Mouse (Mus musculus): ENCODE measurements around the gene Fbxo31. TPM values are rescaled to one million over a fixed set of nuclear protein-coding genes. Genes with fewer than 3 reads are reported as not detected.
"Not testable (repeated sequence)": the region's sequence is repeated elsewhere in the genome, so short reads cannot be mapped to it uniquely, and the experiment has no call there.

Gene Fbxo31
- polyA plus RNA-seq, 1 experiment from 2014 or later = 35.9 TPM

DNA sequence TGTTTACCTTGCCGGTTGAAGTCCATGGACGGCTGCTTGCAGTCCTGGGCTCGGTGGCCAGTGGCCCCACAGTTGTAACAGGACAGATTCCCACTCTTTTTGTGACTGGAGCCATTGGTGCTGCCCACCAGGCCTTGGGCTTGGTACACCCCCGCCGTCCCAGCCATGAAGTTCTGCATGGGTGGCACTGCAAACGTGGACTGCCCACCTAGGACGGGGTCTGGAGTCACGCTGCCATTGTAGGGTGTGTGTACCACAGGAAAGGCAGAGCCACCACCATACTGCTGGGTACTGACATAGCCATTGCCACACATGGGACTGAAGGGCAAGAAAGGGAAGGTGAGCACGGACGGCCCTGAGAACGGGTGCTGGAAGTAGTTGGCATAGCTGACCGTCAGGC, 25.2 kb upstream of the Fbxo31 start:
- Histone ChIP-seq H3K27me3 (replicated peaks; ENCODE audit: control insufficient read depth, insufficient read depth, low read length) (no peaks in the 10 kb centered on the region), H3K36me3 (ENCODE audit: control insufficient read depth, insufficient read depth) (peaks cover 61% of the 10 kb centered on the region), H3K9me3 (ENCODE audit: control insufficient read depth, low read length) (no peaks in the 10 kb centered on the region), H3K4me3 (replicated peaks; ENCODE audit: low read length) (no peak overlapping the region), H3K4me2 (ENCODE audit: low read length) (no peak overlapping the region), H3K4me1 (replicated peaks; ENCODE audit: control insufficient read depth, insufficient read depth, low read length) (no peaks in the 10 kb centered on the region), H3K27ac (ENCODE audit: low read length) (no peak overlapping the region), H3K9ac (replicated peaks; ENCODE audit: low read depth, low read length) (no peak overlapping the region)
- 97% methylated on average over 12 of the region's 12 CpGs for WGBS
- no peak for ATAC-seq

DNA sequence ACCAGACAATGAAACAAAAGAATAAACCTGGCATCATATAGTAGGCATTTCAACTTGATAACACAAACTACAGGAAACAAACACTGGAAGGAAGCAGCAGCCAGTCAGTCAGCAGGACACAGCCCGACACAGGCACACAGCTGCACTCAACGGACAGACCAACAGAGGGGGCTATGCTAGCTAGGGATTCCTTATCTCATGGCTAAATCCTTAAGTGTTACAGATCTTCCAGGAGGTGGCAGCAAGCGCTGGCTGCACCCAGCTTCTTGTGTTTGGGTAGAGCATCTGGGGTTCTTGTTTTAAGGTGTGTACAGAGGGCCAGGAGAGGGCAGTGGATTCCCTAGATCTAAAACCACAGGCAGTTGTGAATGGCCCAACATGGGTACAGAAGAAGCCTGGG, 24.3 kb upstream of the Fbxo31 start:
- Histone ChIP-seq H3K9me3 (ENCODE audit: control insufficient read depth, low read length) (no peaks in the 10 kb centered on the region), H3K9ac (replicated peaks; ENCODE audit: low read depth, low read length) (no peak overlapping the region), H3K36me3 (ENCODE audit: control insufficient read depth, insufficient read depth) (peaks cover 55% of the 10 kb centered on the region), H3K4me1 (replicated peaks; ENCODE audit: control insufficient read depth, insufficient read depth, low read length) (no peaks in the 10 kb centered on the region), H3K27me3 (replicated peaks; ENCODE audit: control insufficient read depth, insufficient read depth, low read length) (no peaks in the 10 kb centered on the region), H3K4me3 (replicated peaks; ENCODE audit: low read length) (no peak overlapping the region), H3K27ac (ENCODE audit: low read length) (no peak overlapping the region), H3K4me2 (ENCODE audit: low read length) (no peak overlapping the region)
- ATAC-seq = peak; percentile 44
- 23% methylated on average over 3 of the region's 3 CpGs for WGBS

DNA sequence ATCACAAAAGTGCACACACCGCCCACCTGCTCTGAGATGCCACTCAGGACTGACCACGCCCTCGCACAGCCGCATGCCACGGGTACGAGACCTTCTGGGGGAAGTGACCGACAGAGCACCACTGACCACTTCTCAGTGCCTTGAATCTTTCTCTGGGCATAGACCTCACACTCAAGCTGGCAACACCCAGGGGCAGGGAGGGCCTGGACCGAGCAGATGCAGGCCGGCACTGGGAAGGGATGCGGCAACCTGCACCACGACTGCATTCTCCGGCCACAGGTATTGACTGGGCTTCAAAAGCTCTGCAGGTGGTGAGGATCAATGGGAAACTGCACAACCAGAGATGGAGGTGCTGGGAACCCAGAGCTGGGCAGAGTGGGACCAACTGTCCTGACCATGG, 23.8 kb upstream of the Fbxo31 start:
- no peak for ATAC-seq
- WGBS = 91% methylated on average over 12 of the region's 12 CpGs
- Histone ChIP-seq H3K27me3 (replicated peaks; ENCODE audit: control insufficient read depth, insufficient read depth, low read length) (no peaks in the 10 kb centered on the region), H3K4me3 (replicated peaks; ENCODE audit: low read length) (no peak overlapping the region), H3K36me3 (ENCODE audit: control insufficient read depth, insufficient read depth) (peaks cover 51% of the 10 kb centered on the region), H3K9ac (replicated peaks; ENCODE audit: low read depth, low read length) (no peak overlapping the region), H3K4me1 (replicated peaks; ENCODE audit: control insufficient read depth, insufficient read depth, low read length) (no peaks in the 10 kb centered on the region), H3K9me3 (ENCODE audit: control insufficient read depth, low read length) (no peaks in the 10 kb centered on the region), H3K27ac (ENCODE audit: low read length) (no peak overlapping the region), H3K4me2 (ENCODE audit: low read length) (no peak overlapping the region)

DNA sequence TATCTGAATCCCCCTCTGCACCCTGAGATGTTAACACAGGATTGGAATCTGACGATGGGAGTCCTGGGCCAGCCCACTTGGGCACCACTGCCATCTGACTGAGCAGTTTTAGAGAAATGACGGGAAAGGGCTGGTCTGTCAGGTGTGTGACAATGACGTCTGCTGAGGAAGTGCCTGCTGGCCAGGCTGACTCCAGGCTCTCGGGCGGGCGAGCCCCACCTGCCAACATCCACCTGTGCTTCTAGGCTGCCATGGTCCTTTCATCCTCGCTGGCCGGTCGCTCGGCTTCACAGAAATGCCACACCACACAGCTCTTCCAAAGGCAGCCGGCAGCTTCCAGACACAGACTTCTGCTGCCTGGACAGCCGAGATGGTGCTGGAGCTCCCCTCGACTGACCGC, 21.2 kb upstream of the Fbxo31 start:
- Histone ChIP-seq H3K27me3 (replicated peaks; ENCODE audit: control insufficient read depth, insufficient read depth, low read length) (no peaks in the 10 kb centered on the region), H3K36me3 (ENCODE audit: control insufficient read depth, insufficient read depth) (peaks cover 35% of the 10 kb centered on the region), H3K4me3 (replicated peaks; ENCODE audit: low read length) (no peak overlapping the region), H3K9me3 (ENCODE audit: control insufficient read depth, low read length) (no peaks in the 10 kb centered on the region), H3K4me2 (ENCODE audit: low read length) (no peak overlapping the region), H3K9ac (replicated peaks; ENCODE audit: low read depth, low read length) (no peak overlapping the region), H3K4me1 (replicated peaks; ENCODE audit: control insufficient read depth, insufficient read depth, low read length) (no peaks in the 10 kb centered on the region), H3K27ac (ENCODE audit: low read length) (no peak overlapping the region)
- 92% methylated on average over 14 of the region's 14 CpGs for WGBS
- ATAC-seq = no peak

DNA sequence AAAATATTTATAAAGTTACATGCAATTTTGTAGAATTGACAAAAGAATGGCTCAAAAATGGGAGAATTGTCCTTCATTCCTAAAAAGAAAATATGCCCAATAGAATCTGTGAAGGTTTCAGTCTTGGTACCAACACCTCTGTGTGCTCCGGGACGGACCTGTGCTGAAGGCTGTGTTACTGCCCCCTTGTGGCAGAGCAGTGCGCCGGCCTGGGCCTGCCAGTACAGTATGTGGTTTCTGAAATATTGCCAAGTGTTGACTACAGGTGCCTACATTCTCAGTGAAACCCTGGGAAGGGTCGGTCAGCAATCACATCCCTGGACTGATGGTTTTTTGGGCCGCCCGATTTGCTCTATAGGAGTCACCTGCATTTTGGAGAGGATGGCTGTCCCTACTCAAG, 20.3 kb upstream of the Fbxo31 start:
- WGBS = 31% methylated on average over 7 of the region's 7 CpGs
- ATAC-seq = peak; percentile 78
- Histone ChIP-seq H3K9ac (replicated peaks; ENCODE audit: low read depth, low read length) (no peak overlapping the region), H3K4me2 (ENCODE audit: low read length) (no peak overlapping the region), H3K27ac (ENCODE audit: low read length) (no peak overlapping the region), H3K9me3 (ENCODE audit: control insufficient read depth, low read length) (no peaks in the 10 kb centered on the region), H3K4me1 (replicated peaks; ENCODE audit: control insufficient read depth, insufficient read depth, low read length) (no peaks in the 10 kb centered on the region), H3K4me3 (replicated peaks; ENCODE audit: low read length) (no peak overlapping the region), H3K27me3 (replicated peaks; ENCODE audit: control insufficient read depth, insufficient read depth, low read length) (no peaks in the 10 kb centered on the region), H3K36me3 (ENCODE audit: control insufficient read depth, insufficient read depth) (peaks cover 34% of the 10 kb centered on the region)

DNA sequence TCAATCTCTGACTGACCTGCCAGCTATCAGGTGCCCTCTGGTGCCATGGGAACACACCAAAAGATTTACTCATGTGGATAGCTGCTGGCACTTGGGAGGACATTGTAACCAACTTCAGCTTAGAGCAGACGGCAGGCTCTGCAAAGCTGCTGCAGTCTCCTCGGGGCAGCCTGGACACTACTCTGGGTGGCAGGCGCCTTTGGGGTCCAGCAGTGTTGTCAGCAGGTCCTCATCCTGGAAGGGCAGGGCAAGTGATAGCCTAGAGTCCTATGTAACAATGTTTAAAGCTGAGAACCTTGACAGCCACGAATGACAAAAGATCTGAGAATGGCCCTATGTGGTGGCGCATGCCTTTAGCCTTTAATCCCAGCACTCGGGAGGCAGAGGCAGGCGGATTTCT, 19.6 kb upstream of the Fbxo31 start:
- no peak overlapping the region for H3K4me3 ChIP-seq (replicated peaks; ENCODE audit: low read length)
- H3K27ac ChIP-seq (ENCODE audit: low read length) = no peak overlapping the region
- no peaks in the 10 kb centered on the region for H3K9me3 ChIP-seq (ENCODE audit: control insufficient read depth, low read length)
- H3K9ac ChIP-seq (replicated peaks; ENCODE audit: low read depth, low read length) = no peak overlapping the region
- H3K4me2 ChIP-seq (ENCODE audit: low read length) = no peak overlapping the region
- peaks cover 30% of the 10 kb centered on the region for H3K36me3 ChIP-seq (ENCODE audit: control insufficient read depth, insufficient read depth)
- WGBS = 91% methylated on average over 7 of the region's 7 CpGs
- H3K4me1 ChIP-seq (replicated peaks; ENCODE audit: control insufficient read depth, insufficient read depth, low read length) = no peaks in the 10 kb centered on the region; the same call in 1 of the 2 replicates
- no peak for ATAC-seq
- no peaks in the 10 kb centered on the region for H3K27me3 ChIP-seq (replicated peaks; ENCODE audit: control insufficient read depth, insufficient read depth, low read length)

DNA sequence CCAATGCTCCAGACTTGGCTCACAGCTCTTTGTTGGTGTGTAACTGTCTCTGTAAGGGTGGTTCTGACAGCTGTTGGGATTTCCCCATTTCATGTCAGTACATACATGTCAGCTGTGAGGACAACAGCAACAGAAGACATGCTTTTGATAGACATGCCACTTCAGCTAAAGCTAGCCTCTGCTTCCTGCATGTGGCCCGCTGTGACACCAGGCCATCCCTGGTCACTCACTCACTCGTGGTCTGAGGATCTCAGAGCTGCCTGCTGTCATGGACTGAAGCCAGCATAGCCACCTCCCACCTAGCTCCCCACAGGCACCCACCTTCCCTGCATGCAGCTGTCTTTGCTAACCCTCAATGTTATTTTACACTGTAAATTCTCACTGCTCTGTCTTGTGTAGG, 18.9 kb upstream of the Fbxo31 start:
- not testable (repeated sequence) for H3K4me3 ChIP-seq (replicated peaks; ENCODE audit: low read length); H3K27ac ChIP-seq (ENCODE audit: low read length); H3K27me3 ChIP-seq (replicated peaks; ENCODE audit: control insufficient read depth, insufficient read depth, low read length); H3K9ac ChIP-seq (replicated peaks; ENCODE audit: low read depth, low read length); H3K4me2 ChIP-seq (ENCODE audit: low read length); H3K4me1 ChIP-seq (replicated peaks; ENCODE audit: control insufficient read depth, insufficient read depth, low read length); ATAC-seq; H3K9me3 ChIP-seq (ENCODE audit: control insufficient read depth, low read length)
- H3K36me3 ChIP-seq (ENCODE audit: control insufficient read depth, insufficient read depth) = peaks cover 30% of the 10 kb centered on the region
- 74% methylated on average over 2 of the region's 2 CpGs for WGBS

DNA sequence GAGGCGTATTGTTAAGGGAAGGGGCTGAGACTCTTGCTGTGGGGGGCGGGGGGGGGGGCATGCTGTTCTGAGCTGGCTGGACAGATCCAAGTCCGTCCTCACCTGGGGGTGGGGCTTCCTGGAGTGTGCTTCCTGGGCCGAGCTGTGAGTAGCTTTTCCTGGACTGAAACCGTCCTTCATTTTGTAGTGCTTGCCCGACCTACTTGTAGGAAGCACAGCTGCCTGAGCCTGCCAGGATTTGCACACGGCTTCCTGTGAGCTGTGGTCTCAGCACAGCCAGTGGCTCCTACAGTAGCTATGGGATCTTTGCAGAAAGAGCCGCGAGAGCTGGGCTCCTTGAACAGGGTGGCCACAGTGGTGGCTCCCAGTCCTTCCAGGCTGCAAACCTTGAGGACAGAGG, 15.4 kb upstream of the Fbxo31 start:
- Histone ChIP-seq H3K9me3 (ENCODE audit: control insufficient read depth, low read length) (no peaks in the 10 kb centered on the region), H3K27me3 (replicated peaks; ENCODE audit: control insufficient read depth, insufficient read depth, low read length) (no peaks in the 10 kb centered on the region), H3K4me3 (replicated peaks; ENCODE audit: low read length) (no peak overlapping the region), H3K27ac (ENCODE audit: low read length) (no peak overlapping the region), H3K9ac (replicated peaks; ENCODE audit: low read depth, low read length) (no peak overlapping the region), H3K4me2 (ENCODE audit: low read length) (no peak overlapping the region), H3K36me3 (ENCODE audit: control insufficient read depth, insufficient read depth) (peaks cover 16% of the 10 kb centered on the region), H3K4me1 (replicated peaks; ENCODE audit: control insufficient read depth, insufficient read depth, low read length) (peaks cover 26% of the 10 kb centered on the region)
- ATAC-seq = no peak
- 81% methylated on average over 9 of the region's 9 CpGs for WGBS

DNA sequence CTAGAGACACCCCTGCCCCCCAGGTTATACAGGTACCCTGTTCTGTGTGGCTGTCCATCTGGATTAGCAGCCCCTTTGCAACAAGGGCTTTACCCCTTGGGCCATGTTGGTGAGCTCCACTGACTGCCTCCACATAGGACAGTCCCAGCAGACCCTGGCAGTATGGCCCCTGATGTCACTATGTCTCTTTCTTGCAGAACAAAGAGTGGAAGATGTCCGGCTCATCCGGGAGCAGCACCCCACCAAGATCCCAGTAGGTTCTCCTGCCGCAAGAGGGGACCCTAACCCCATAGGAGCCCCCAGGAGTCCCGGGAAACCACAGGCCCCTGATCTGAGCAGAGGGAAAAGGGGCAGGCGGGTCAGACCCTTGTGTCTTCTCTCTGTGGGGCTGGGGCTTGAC, 14.7 kb upstream of the Fbxo31 start:
- no peak for ATAC-seq
- Histone ChIP-seq H3K9ac (replicated peaks; ENCODE audit: low read depth, low read length) (no peak overlapping the region), H3K4me1 (replicated peaks; ENCODE audit: control insufficient read depth, insufficient read depth, low read length) (peaks cover 26% of the 10 kb centered on the region), H3K9me3 (ENCODE audit: control insufficient read depth, low read length) (no peaks in the 10 kb centered on the region), H3K36me3 (ENCODE audit: control insufficient read depth, insufficient read depth) (peaks cover 16% of the 10 kb centered on the region), H3K4me2 (ENCODE audit: low read length) (no peak overlapping the region), H3K27me3 (replicated peaks; ENCODE audit: control insufficient read depth, insufficient read depth, low read length) (no peaks in the 10 kb centered on the region), H3K27ac (ENCODE audit: low read length) (no peak overlapping the region), H3K4me3 (replicated peaks; ENCODE audit: low read length) (no peak overlapping the region)
- 90% methylated on average over 5 of the region's 5 CpGs for WGBS
